Mouse (Mus musculus): ENCODE measurements around the gene Ddx18. TPM values are rescaled to one million over a fixed set of nuclear protein-coding genes. Genes with fewer than 3 reads are reported as not detected.

Ddx18 gene
- 63.7 and 68.6 TPM in 2 replicates for polyA plus RNA-seq (2012; rRNA removed)

GRCm38 (mm10) chr1:121567521-121568489 is at the start of gene Ddx18:
Gene Ddx18 (minus strand): TSS chr1:121567989.

GRCm38 (mm10) chr1:121528399-121528720 is 39.4 kb downstream of the Ddx18 start, which contains the start of gene Htr5b:
Gene Htr5b (minus strand): TSS chr1:121528465.

Other genes with a start within 250 kb of the Ddx18 start
- gene Insig2, start 235.4 kb downstream of the Ddx18 start, polyA plus RNA-seq (2012; rRNA removed): 32.4 and 32.7 TPM in 2 replicates
- 16.9 and 18.5 TPM in 2 replicates for gene Ccdc93, start 136.9 kb downstream of the Ddx18 start, polyA plus RNA-seq (2012; rRNA removed)
- 0.42 and 0.66 TPM in 2 replicates for gene Htr5b, start 39.5 kb downstream of the Ddx18 start, polyA plus RNA-seq (2012; rRNA removed)